Mouse (Mus musculus) intestine, postnatal 0 days (tissue): Measurements from ENCODE around the gene Schip1. TPM values are rescaled to one million over a fixed set of nuclear protein-coding genes. Genes with fewer than 3 reads are reported as not detected.

ENCODE experiments used
- ATAC-seq: fragments of 200-750 bp; cut with Nextera tagmentation; 2 replicates; pipeline ENCODE4 v1.8.0; 2017; ENCODE audit warnings: mild to moderate bottlenecking, moderate TSS enrichment, moderate library complexity
- H3K27ac ChIP-seq: fragments of 300-500 bp; sonication (generic); 2 replicates; pipeline ENCODE4 v1.5.1; 2014; ENCODE audit warnings: mild to moderate bottlenecking, low read depth, low read length, moderate library complexity
- H3K27me3 ChIP-seq: fragments of 300-500 bp; sonication (generic); replicated peaks from 2 replicates; pipeline ENCODE4 v1.6.1; 2014; ENCODE audit warnings: low read length, mixed read lengths; ENCODE audit not compliant: control insufficient read depth, insufficient read depth
- H3K36me3 ChIP-seq: fragments of 300-500 bp; sonication (generic); 2 replicates; pipeline ENCODE4 v1.6.1; 2014; ENCODE audit warnings: mild to moderate bottlenecking, moderate library complexity; ENCODE audit not compliant: control insufficient read depth, insufficient read depth
- H3K4me1 ChIP-seq: fragments of 300-500 bp; sonication (generic); replicated peaks from 2 replicates; pipeline ENCODE4 v1.6.1; 2014; ENCODE audit warnings: antibody characterized with exemption, low read length, mixed read lengths; ENCODE audit not compliant: control insufficient read depth, insufficient read depth
- H3K4me2 ChIP-seq: fragments of 300-500 bp; sonication (generic); replicated peaks from 2 replicates; pipeline ENCODE4 v1.6.1; 2014; ENCODE audit warnings: low read depth, mild to moderate bottlenecking, moderate library complexity
- H3K4me3 ChIP-seq: fragments of 300-500 bp; sonication (generic); 2 replicates; pipeline ENCODE4 v1.5.1; 2014; ENCODE audit warnings: low read depth, low read length
- H3K9ac ChIP-seq: fragments of 300-500 bp; sonication (generic); 2 replicates; pipeline ENCODE4 v1.6.1; 2014; ENCODE audit warnings: mild to moderate bottlenecking, low read depth, low read length
- H3K9me3 ChIP-seq: fragments of 300-500 bp; sonication (generic); 2 replicates; pipeline ENCODE4 v1.6.1; 2016; ENCODE audit warnings: mixed run types; ENCODE audit not compliant: control insufficient read depth
- CTCF ChIP-seq: sonication (generic); IDR thresholded peaks from 2 replicates; pipeline ENCODE4 v1.5.1; 2016; ENCODE audit warnings: low read depth, mild to moderate bottlenecking, control low read depth, antibody characterized with exemption, moderate library complexity
- WGBS: fragments of 180-500 bp; shearing (Covaris S2); extraction: QIAGEN DNeasy Blood & Tissue Kit; methylation state at CpG from one replicate; pipeline ENCODE4 v1.1.7; 2014; 5-methylcytosine and 5-hydroxymethylcytosine counted together
- polyA plus RNA-seq: library from polyadenylated mRNA; unstranded; fragments of >200 nt; fragmentation: Nextera tagmentation; extraction: Ambion mirVana; gene quantifications from 2 replicates; pipeline ENCODE4 v1.2.1, GENCODE M21; 2015

The Schip1 gene
- polyA plus RNA-seq, 1 experiment from 2014 or later: 24.2 TPM

- peak; percentile 68 for TF ChIP-seq CTCF
- Histone ChIP-seq H3K4me2 (no peak overlapping the region), H3K27ac (no peak overlapping the region), H3K36me3 (no peaks in the 10 kb centered on the region), H3K9me3 (no peaks in the 10 kb centered on the region), H3K4me3 (no peak overlapping the region), H3K4me1 (no peaks in the 10 kb centered on the region), H3K27me3 (no peaks in the 10 kb centered on the region), H3K9ac (no peak overlapping the region)
- ATAC-seq: no peak
- 70% methylated on average over 10 of the region's 10 CpGs for WGBS
These were observed 550.6 kb downstream of the Schip1 start for GRCm38 (mm10) chr3:68615042-68615810.

GRCm38 (mm10) chr3:68616363-68616762 lies 551.8 kb downstream of the Schip1 start:
- Histone ChIP-seq H3K36me3 (no peaks in the 10 kb centered on the region), H3K27ac (no peak overlapping the region), H3K4me1 (no peaks in the 10 kb centered on the region), H3K9ac (no peak overlapping the region), H3K4me2 (no peak overlapping the region), H3K9me3 (no peaks in the 10 kb centered on the region), H3K27me3 (no peaks in the 10 kb centered on the region), H3K4me3 (no peak overlapping the region)
- TF ChIP-seq CTCF: no peak
- WGBS: 82% methylated on average over 12 of the region's 12 CpGs
- ATAC-seq: no peak

- Histone ChIP-seq H3K9me3 (no peaks in the 10 kb centered on the region), H3K4me2 (no peak overlapping the region), H3K9ac (no peak overlapping the region), H3K27me3 (no peaks in the 10 kb centered on the region), H3K4me1 (no peaks in the 10 kb centered on the region), H3K27ac (no peak overlapping the region), H3K4me3 (no peak overlapping the region), H3K36me3 (0 out of 2 replicates have a peak, but pooled peaks cover 3% of the 10 kb centered on the region)
- 72% methylated on average over 10 of the region's 10 CpGs for WGBS
- no peak for TF ChIP-seq CTCF
- ATAC-seq: no peak
These were observed 553.1 kb downstream of the Schip1 start for GRCm38 (mm10) chr3:68617708-68618107.

- Histone ChIP-seq H3K4me3 (no peak overlapping the region), H3K4me2 (no peak overlapping the region), H3K9ac (no peak overlapping the region), H3K27ac (no peak overlapping the region), H3K9me3 (no peaks in the 10 kb centered on the region), H3K27me3 (no peaks in the 10 kb centered on the region), H3K4me1 (no peaks in the 10 kb centered on the region), H3K36me3 (peaks cover 8% of the 10 kb centered on the region; the same call in 1 of the 2 replicates)
- 53% methylated on average over 5 of the region's 5 CpGs for WGBS
- no peak for TF ChIP-seq CTCF
- ATAC-seq: no peak
These were observed 554.5 kb downstream of the Schip1 start for GRCm38 (mm10) chr3:68619097-68619496.

GRCm38 (mm10) chr3:68621971-68622370 lies 557.4 kb downstream of the Schip1 start:
- no peak overlapping the region for H3K4me3 ChIP-seq
- H3K4me1 ChIP-seq: no peaks in the 10 kb centered on the region
- WGBS: 95% methylated on average over 3 of the region's 3 CpGs
- no peaks in the 10 kb centered on the region for H3K27me3 ChIP-seq
- no peak overlapping the region for H3K27ac ChIP-seq
- H3K9ac ChIP-seq: no peak overlapping the region
- no peak for TF ChIP-seq CTCF
- H3K4me2 ChIP-seq: no peak overlapping the region
- peaks cover 8% of the 10 kb centered on the region; the same call in 1 of the 2 replicates for H3K36me3 ChIP-seq
- no peaks in the 10 kb centered on the region for H3K9me3 ChIP-seq
- no peak for ATAC-seq

- Histone ChIP-seq H3K27ac (no peak overlapping the region), H3K4me2 (no peak overlapping the region), H3K9ac (no peak overlapping the region), H3K4me3 (no peak overlapping the region), H3K4me1 (no peaks in the 10 kb centered on the region), H3K9me3 (no peaks in the 10 kb centered on the region), H3K36me3 (peaks cover 8% of the 10 kb centered on the region; the same call in 1 of the 2 replicates), H3K27me3 (no peaks in the 10 kb centered on the region)
- WGBS: 88% methylated on average over 5 of the region's 5 CpGs
- no peak for ATAC-seq
- no peak for TF ChIP-seq CTCF
These were observed 558.4 kb downstream of the Schip1 start for GRCm38 (mm10) chr3:68623036-68623435.
